Mouse (Mus musculus) CH12.LX (cell line): ENCODE measurements around the gene Eloa. TPM values are rescaled to one million over a fixed set of nuclear protein-coding genes. Genes with fewer than 3 reads are reported as not detected.
"Not testable (repeated sequence)": the region's sequence is repeated elsewhere in the genome, so short reads cannot be mapped to it uniquely, and the experiment has no call there.

Experiments
- DNase-seq: peaks from one replicate; pipeline ENCODE4 v3.0.0-alpha.2; 2013; ENCODE audit errors: extremely low read depth
- H3K27ac ChIP-seq: 2 replicates; pipeline ENCODE4 v1.5.1; 2012; ENCODE audit warnings: low read depth, mild to moderate bottlenecking, control low read depth, moderate library complexity; ENCODE audit not compliant: insufficient read depth
- H3K27me3 ChIP-seq: replicated peaks from 2 replicates; pipeline ENCODE3; 2012; ENCODE audit warnings: inconsistent platforms
- H3K36me3 ChIP-seq, 2 experiments: replicated peaks in 1 of 2; 2 replicates each; pipeline versions ENCODE3 to v1.6.1; 2012; ENCODE audit warnings: inconsistent platforms in 1 of 2, low read length in 1 of 2, mild to moderate bottlenecking in 1 of 2, mixed read lengths in 1 of 2, moderate library complexity in 1 of 2; ENCODE audit not compliant: control insufficient read depth in 1 of 2, insufficient read depth in 1 of 2
- H3K4me1 ChIP-seq, 2 experiments: 2 replicates each; pipeline ENCODE4 v1.6.1; 2012; ENCODE audit warnings: inconsistent platforms in 1 of 2, moderate library complexity in 1 of 2; ENCODE audit not compliant: insufficient read depth in 2 of 2, control insufficient read depth in 1 of 2
- H3K4me2 ChIP-seq: 2 replicates; pipeline ENCODE4 v1.6.1; 2012; ENCODE audit warnings: low read depth, mild to moderate bottlenecking, control low read depth; ENCODE audit not compliant: poor library complexity, insufficient read depth, severe bottlenecking
- H3K4me3 ChIP-seq, 3 experiments: fragments of 150-350 bp in 1 of 3; sonication (generic) in 1 of 3; replicated peaks in 1 of 3; 2 replicates each; pipeline versions ENCODE3 to v1.5.1; 2011 to 2012; ENCODE audit warnings: low read depth in 2 of 3, low read length in 2 of 3, mild to moderate bottlenecking in 2 of 3, moderate library complexity in 2 of 3, control low read depth in 1 of 3, improper control_type of control experiment in 1 of 3, inconsistent platforms in 1 of 3, mixed read lengths in 1 of 3; ENCODE audit not compliant: poor library complexity in 1 of 3
- H3K79me2 ChIP-seq: replicated peaks from 2 replicates; pipeline ENCODE4 v1.6.1; 2012; ENCODE audit warnings: mild to moderate bottlenecking, moderate library complexity; ENCODE audit not compliant: control insufficient read depth, poor library complexity, insufficient read depth, severe bottlenecking; ENCODE audit errors: extremely low read depth
- H3K9ac ChIP-seq: 2 replicates; pipeline ENCODE4 v1.6.1; 2012; ENCODE audit warnings: low read depth, mild to moderate bottlenecking, control low read depth, moderate library complexity; ENCODE audit not compliant: insufficient read depth
- H3K9me3 ChIP-seq: replicated peaks from 2 replicates; pipeline ENCODE3; 2012; ENCODE audit warnings: low read length, inconsistent platforms, mixed read lengths
- BHLHE40 ChIP-seq: IDR thresholded peaks from 2 replicates; pipeline ENCODE4 v1.6.1; 2011; ENCODE audit warnings: mild to moderate bottlenecking, low read depth, low read length, improper control_type of control experiment
- CHD1 ChIP-seq: IDR thresholded peaks from 2 replicates; pipeline ENCODE4 v1.6.1; 2012; ENCODE audit warnings: low read depth, low read length, improper control_type of control experiment, inconsistent platforms
- CHD2 ChIP-seq: IDR thresholded peaks from 2 replicates; pipeline ENCODE4 v1.6.1; 2011; ENCODE audit warnings: low read length, improper control_type of control experiment
- E2F4 ChIP-seq: IDR thresholded peaks from 2 replicates; pipeline ENCODE4 v1.6.1; 2011; ENCODE audit warnings: low read depth, low read length, improper control_type of control experiment; ENCODE audit not compliant: insufficient replicate concordance
- IRF4 ChIP-seq: IDR thresholded peaks from 2 replicates; pipeline ENCODE4 v1.6.1; 2014; ENCODE audit warnings: low read depth, mild to moderate bottlenecking, inconsistent platforms, low read length, improper control_type of control experiment
- KAT2A ChIP-seq: IDR thresholded peaks from 2 replicates; pipeline ENCODE4 v1.6.1; 2012; ENCODE audit warnings: low read length, improper control_type of control experiment, inconsistent platforms; ENCODE audit not compliant: insufficient replicate concordance
- MYC ChIP-seq: IDR thresholded peaks from 2 replicates; pipeline ENCODE4 v1.6.1; 2011; ENCODE audit warnings: low read depth, mild to moderate bottlenecking, improper control_type of control experiment, low read length
- NELFE ChIP-seq: IDR thresholded peaks from 2 replicates; pipeline ENCODE4 v1.6.1; 2011; ENCODE audit warnings: low read depth, low read length, improper control_type of control experiment
- NRF1 ChIP-seq: IDR thresholded peaks from 2 replicates; pipeline ENCODE4 v1.6.1; 2014; ENCODE audit warnings: low read depth, mild to moderate bottlenecking, inconsistent platforms, low read length, improper control_type of control experiment, moderate library complexity
- POLR2AphosphoS2 ChIP-seq: IDR thresholded peaks from 2 replicates; pipeline ENCODE4 v1.6.1; 2011; ENCODE audit warnings: low read depth, low read length, improper control_type of control experiment
- TCF12 ChIP-seq: IDR thresholded peaks from 2 replicates; pipeline ENCODE4 v1.6.1; 2014; ENCODE audit warnings: low read depth, mild to moderate bottlenecking, inconsistent platforms, low read length, improper control_type of control experiment
- ZMIZ1 ChIP-seq: IDR thresholded peaks from 2 replicates; pipeline ENCODE4 v1.6.1; 2012; ENCODE audit warnings: low read depth, mild to moderate bottlenecking, inconsistent platforms, low read length, improper control_type of control experiment
- dilution Hi-C: fragments of 300-500 bp; cut with MboI; formaldehyde crosslinking; loops from 2 replicates; pipeline ENCODE4 v1.14.3; 2020; ENCODE audit warnings: low sequenced_read_pairs; ENCODE audit not compliant: extremely low pct_unique_long_range_greater_than_20kb, extremely low pct_ligation_motif_present
- in situ Hi-C: fragments of 300-500 bp; cut with MboI; formaldehyde crosslinking; loops from 3 replicates; pipeline ENCODE4 v1.14.3; 2019; ENCODE audit warnings: low sequenced_read_pairs, low pct_ligation_motif_present, low pct_unique_long_range_greater_than_20kb, mixed read lengths
- polyA plus RNA-seq: library from polyadenylated mRNA; unstranded; fragments of >175 nt; gene quantifications from 2 replicates; pipeline ENCODE4 v1.2.1, GENCODE M21; 2012; ENCODE audit warnings: low read depth; ENCODE audit not compliant: insufficient read length
- total RNA-seq, 2 experiments: library from RNA; depleted of rRNA; stranded (reverse); fragments of 300-350 nt in 1 of 2; fragments of >200 nt in 1 of 2; gene quantifications; 2 replicates each; pipeline ENCODE4 v1.2.3; 2012 to 2014

Eloa gene
- total and polyA plus RNA-seq, 3 experiments = 45.8 to 66.2 (median 66.0) TPM

- no peak overlapping the region for H3K9ac ChIP-seq
- H3K4me3 ChIP-seq = no peak overlapping the region
- in situ Hi-C loops = no loop called here
- no peaks in the 10 kb centered on the region for H3K9me3 ChIP-seq
- H3K36me3 ChIP-seq = peaks cover 40 to 69% of the 10 kb centered on the region in 2 experiments
- peaks cover 21% of the 10 kb centered on the region for H3K79me2 ChIP-seq
- H3K27ac ChIP-seq = no peak overlapping the region
- no peaks in the 10 kb centered on the region for H3K27me3 ChIP-seq
- dilution Hi-C loops = no loop called here
- no peak overlapping the region for H3K4me2 ChIP-seq
- 0 out of 2 replicates have a peak, but pooled peaks have one; percentile 42 for TF ChIP-seq POLR2AphosphoS2
- no peak for TF ChIP-seq BHLHE40
- TF ChIP-seq, all 38 proteins: peak for 1
- DNase-seq = no peak
- peaks cover 2 to 19% of the 10 kb centered on the region in 2 experiments; a peak in 2 of 4 replicates for H3K4me1 ChIP-seq
Observed at GRCm38 (mm10) chr4:135981524-135982063, 40.0 kb downstream of the Eloa start.

- peaks cover 49 to 76% of the 10 kb centered on the region in 2 experiments for H3K36me3 ChIP-seq
- H3K9me3 ChIP-seq, H3K79me2 ChIP-seq, in situ Hi-C loops, dilution Hi-C loops, H3K4me3 ChIP-seq, H3K27ac ChIP-seq, DNase-seq, H3K9ac ChIP-seq, H3K4me2 ChIP-seq, H3K27me3 ChIP-seq: not testable (repeated sequence)
- H3K4me1 ChIP-seq = peaks cover 1 to 11% of the 10 kb centered on the region in 2 experiments; a peak in 2 of 4 replicates
Observed at GRCm38 (mm10) chr4:135980223-135980622, 41.3 kb downstream of the Eloa start.

GRCm38 (mm10) chr4:135976146-135976545, 45.4 kb downstream of the Eloa start:
- TF ChIP-seq NRF1 = no peak
- no peak for TF ChIP-seq IRF4
- no peak for TF ChIP-seq MYC
- TF ChIP-seq NELFE = no peak
- TF ChIP-seq E2F4 = no peak
- no peak for TF ChIP-seq BHLHE40
- no peak for TF ChIP-seq ZMIZ1
- no peak for TF ChIP-seq TCF12
- no peak for TF ChIP-seq CHD2
- TF ChIP-seq CHD1 = no peak
- TF ChIP-seq KAT2A = no peak
- TF ChIP-seq, all 38 proteins: peak for 0
- H3K36me3 ChIP-seq = peaks cover 36 to 57% of the 10 kb centered on the region in 2 experiments
- no peaks in the 10 kb centered on the region for H3K9me3 ChIP-seq
- H3K4me3 ChIP-seq = no peak overlapping the region
- H3K4me2 ChIP-seq = no peak overlapping the region
- dilution Hi-C loops (no loop called here), in situ Hi-C loops (loop anchor here (5.0 kb wide), 1 partner anchor 76 kb away; the partner anchor contains the start of gene Rpl11)
- peaks cover 13% of the 10 kb centered on the region for H3K79me2 ChIP-seq
- no peak overlapping the region for H3K27ac ChIP-seq
- DNase-seq = no peak
- no peak overlapping the region for H3K9ac ChIP-seq
- peaks cover 3 to 17% of the 10 kb centered on the region in 2 experiments for H3K4me1 ChIP-seq
- H3K27me3 ChIP-seq = no peaks in the 10 kb centered on the region
